Mouse (Mus musculus) midbrain, embryonic 11.5 days (tissue): Measurements from ENCODE around the gene 9630041A04Rik. TPM values are rescaled to one million over a fixed set of nuclear protein-coding genes. Genes with fewer than 3 reads are reported as not detected.

Experiments
- ATAC-seq: fragments of 200-750 bp; cut with Nextera tagmentation; 2 replicates; pipeline ENCODE4 v1.8.0; 2017; ENCODE audit warnings: moderate TSS enrichment, moderate library complexity; ENCODE audit not compliant: low FRiP score
- DNase-seq: peaks from one replicate; pipeline ENCODE4 v3.0.0; 2015; ENCODE audit warnings: low spot score; ENCODE audit errors: missing footprints
- H3K27ac ChIP-seq: fragments of 300-500 bp; sonication (generic); 2 replicates; pipeline ENCODE4 v1.5.1; 2014; ENCODE audit warnings: low read depth, low read length
- H3K27me3 ChIP-seq: fragments of 300-500 bp; sonication (generic); 2 replicates; pipeline ENCODE4 v1.6.1; 2014; ENCODE audit warnings: mild to moderate bottlenecking, low read length, moderate library complexity, mixed read lengths; ENCODE audit not compliant: control insufficient read depth, insufficient read depth
- H3K36me3 ChIP-seq: fragments of 300-500 bp; sonication (generic); 2 replicates; pipeline ENCODE4 v1.6.1; 2014; ENCODE audit warnings: mild to moderate bottlenecking, low read length, moderate library complexity, mixed read lengths; ENCODE audit not compliant: control insufficient read depth, insufficient read depth
- H3K4me1 ChIP-seq: fragments of 300-500 bp; sonication (generic); 2 replicates; pipeline ENCODE4 v1.6.1; 2014; ENCODE audit warnings: low read length; ENCODE audit not compliant: control insufficient read depth, insufficient read depth
- H3K4me2 ChIP-seq: fragments of 300-500 bp; sonication (generic); 2 replicates; pipeline ENCODE4 v1.6.1; 2014; ENCODE audit warnings: mild to moderate bottlenecking, moderate library complexity
- H3K4me3 ChIP-seq: fragments of 300-500 bp; sonication (generic); 2 replicates; pipeline ENCODE4 v1.5.1; 2014; ENCODE audit warnings: low read depth, low read length
- H3K9ac ChIP-seq: fragments of 300-500 bp; sonication (generic); 2 replicates; pipeline ENCODE4 v1.6.1; 2014; ENCODE audit warnings: low read length
- H3K9me3 ChIP-seq: fragments of 300-500 bp; sonication (generic); 2 replicates; pipeline ENCODE4 v1.6.1; 2016; ENCODE audit warnings: low read length; ENCODE audit not compliant: control insufficient read depth
- WGBS: fragments of 180-500 bp; shearing (Covaris S2); extraction: QIAGEN DNeasy Blood & Tissue Kit; methylation state at CpG from one replicate; pipeline ENCODE4 v1.1.7; 2014; 5-methylcytosine and 5-hydroxymethylcytosine counted together
- polyA plus RNA-seq: library from polyadenylated mRNA; unstranded; fragments of >200 nt; fragmentation: Nextera tagmentation; extraction: Ambion mirVana; gene quantifications from 2 replicates; pipeline ENCODE4 v1.2.1, GENCODE M21; 2014

Gene 9630041A04Rik
- polyA plus RNA-seq, 1 experiment from 2014 or later, result 0.18 TPM

DNA sequence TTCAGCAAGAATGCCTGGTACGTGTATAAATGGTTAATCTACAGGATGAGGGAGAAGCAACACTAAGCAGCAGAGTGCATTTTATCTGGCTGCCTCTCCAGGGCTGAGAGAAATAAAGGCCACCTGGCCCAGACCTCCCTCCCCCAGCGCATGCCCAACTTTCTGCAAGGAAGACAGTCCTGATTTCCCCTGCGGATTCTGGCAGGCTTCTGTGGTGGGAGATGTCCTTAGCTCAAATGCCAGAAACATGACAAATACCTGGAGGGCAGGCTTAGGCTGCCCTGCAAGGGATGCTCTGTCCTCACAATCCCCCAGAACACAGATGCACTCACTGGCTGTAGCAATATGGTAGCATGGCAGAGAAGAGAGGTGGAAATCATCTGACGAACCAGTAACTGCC lies 76.4 kb downstream of the 9630041A04Rik start:
- no peak overlapping the region for H3K4me3 ChIP-seq
- H3K9ac ChIP-seq, result no peak overlapping the region
- no peaks in the 10 kb centered on the region for H3K27me3 ChIP-seq
- H3K27ac ChIP-seq, result no peak overlapping the region
- no peak for ATAC-seq
- H3K4me2 ChIP-seq, result no peak overlapping the region
- 89% methylated on average over 4 of the region's 4 CpGs for WGBS
- peaks cover 8% of the 10 kb centered on the region for H3K4me1 ChIP-seq
- DNase-seq, result no peak
- H3K36me3 ChIP-seq, result no peaks in the 10 kb centered on the region
- no peaks in the 10 kb centered on the region for H3K9me3 ChIP-seq

GRCm38 (mm10) chr9:101939006-101939405 lies 77.4 kb downstream of the 9630041A04Rik start:
- Histone ChIP-seq H3K27me3 (no peaks in the 10 kb centered on the region), H3K4me2 (no peak overlapping the region), H3K9me3 (no peaks in the 10 kb centered on the region), H3K4me3 (no peak overlapping the region), H3K4me1 (peaks cover 8% of the 10 kb centered on the region), H3K9ac (no peak overlapping the region), H3K27ac (no peak overlapping the region), H3K36me3 (no peaks in the 10 kb centered on the region)
- 88% methylated on average over 5 of the region's 5 CpGs for WGBS
- ATAC-seq, result no peak
- no peak for DNase-seq

DNA sequence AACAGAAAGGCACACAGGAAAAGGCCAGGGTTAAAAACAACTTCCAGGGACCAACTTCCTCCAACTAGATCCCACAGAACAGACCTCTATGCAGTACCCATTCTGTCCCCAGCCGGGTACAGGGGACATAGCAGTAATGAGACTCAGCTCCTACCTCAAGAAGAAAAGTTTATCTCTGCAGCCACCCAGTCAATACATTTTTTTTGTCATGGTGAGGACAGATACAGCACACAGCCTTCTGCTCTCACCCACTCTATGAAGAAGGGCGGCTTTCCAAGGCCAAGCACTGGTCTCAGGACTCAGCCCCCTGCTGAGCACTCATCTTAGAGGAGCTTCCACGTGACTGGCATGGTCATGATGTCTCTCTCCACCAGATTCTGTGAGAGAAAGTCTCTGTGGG lies 78.5 kb downstream of the 9630041A04Rik start:
- H3K36me3 ChIP-seq, result no peaks in the 10 kb centered on the region
- DNase-seq (no peak), ATAC-seq (no peak)
- H3K4me3 ChIP-seq, result no peak overlapping the region
- H3K9me3 ChIP-seq, result no peaks in the 10 kb centered on the region
- no peak overlapping the region for H3K4me2 ChIP-seq
- H3K27ac ChIP-seq, result no peak overlapping the region
- peaks cover under 1% of the 10 kb centered on the region for H3K4me1 ChIP-seq
- no peaks in the 10 kb centered on the region for H3K27me3 ChIP-seq
- 73% methylated on average over 3 of the region's 3 CpGs for WGBS
- H3K9ac ChIP-seq, result no peak overlapping the region

DNA sequence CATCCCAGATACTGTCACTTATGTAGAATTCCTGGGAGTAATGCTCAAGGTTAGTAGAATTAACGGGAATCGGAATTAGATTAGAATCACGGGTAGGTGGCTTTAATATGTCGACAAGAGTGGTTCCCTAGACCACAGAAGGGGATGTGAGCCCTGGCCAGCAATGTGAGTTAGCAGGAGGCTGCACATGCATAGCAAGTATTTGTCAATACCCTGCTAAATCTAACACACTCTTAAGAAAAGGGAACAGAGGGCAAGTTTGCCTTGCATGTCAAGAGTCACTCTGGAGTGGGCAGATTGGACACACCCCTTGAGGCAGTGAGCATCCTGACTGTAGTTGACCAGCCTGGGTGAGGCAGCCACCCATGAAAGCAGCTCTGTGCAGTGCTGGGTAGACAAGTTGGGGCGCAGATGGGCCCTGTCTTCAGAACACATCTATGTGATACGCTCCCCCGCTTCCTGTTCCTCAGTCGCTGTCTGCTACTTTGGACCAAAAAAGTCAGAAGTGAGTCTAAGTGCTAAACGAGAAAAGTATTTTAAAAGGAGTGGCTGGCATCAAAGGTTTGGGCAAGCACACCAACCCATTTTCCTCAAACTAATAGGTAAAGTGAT lies 80.5 kb downstream of the 9630041A04Rik start:
- WGBS, result 91% methylated on average over 9 of the region's 9 CpGs
- Histone ChIP-seq H3K27ac (no peak overlapping the region), H3K4me3 (no peak overlapping the region), H3K27me3 (no peaks in the 10 kb centered on the region), H3K36me3 (no peaks in the 10 kb centered on the region), H3K9ac (no peak overlapping the region), H3K9me3 (no peaks in the 10 kb centered on the region), H3K4me2 (no peak overlapping the region), H3K4me1 (no peaks in the 10 kb centered on the region)
- DNase-seq (no peak), ATAC-seq (no peak)

DNA sequence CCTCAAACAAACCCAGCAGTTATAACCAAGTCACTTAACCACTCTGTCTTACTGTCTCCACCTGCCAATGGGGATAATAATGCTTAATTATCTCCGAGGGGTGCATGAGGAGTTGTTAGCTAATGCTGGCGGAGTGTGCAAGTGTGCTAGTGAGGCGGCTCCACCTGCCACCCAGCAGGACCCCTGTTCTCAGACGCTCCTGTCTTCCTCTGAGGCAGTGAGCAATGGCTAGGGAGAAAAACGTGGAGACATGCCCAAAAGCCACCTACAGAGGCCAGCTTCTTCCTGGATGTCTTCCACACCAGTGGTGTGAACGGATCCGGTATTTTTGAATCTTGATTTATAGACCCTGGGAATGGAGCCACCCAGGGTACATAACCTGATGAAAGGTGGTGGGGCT lies 83.7 kb downstream of the 9630041A04Rik start:
- no peaks in the 10 kb centered on the region for H3K36me3 ChIP-seq
- peaks cover 9% of the 10 kb centered on the region for H3K4me1 ChIP-seq
- H3K27ac ChIP-seq, result no peak overlapping the region
- no peaks in the 10 kb centered on the region for H3K9me3 ChIP-seq
- ATAC-seq (no peak), DNase-seq (no peak)
- no peak overlapping the region for H3K4me3 ChIP-seq
- 68% methylated on average over 7 of the region's 7 CpGs for WGBS
- no peaks in the 10 kb centered on the region for H3K27me3 ChIP-seq
- H3K4me2 ChIP-seq, result no peak overlapping the region
- H3K9ac ChIP-seq, result no peak overlapping the region

- WGBS, result 92% methylated on average over 4 of the region's 4 CpGs
- no peak for DNase-seq
- Histone ChIP-seq H3K4me2 (no peak overlapping the region), H3K9me3 (no peaks in the 10 kb centered on the region), H3K36me3 (no peaks in the 10 kb centered on the region), H3K27me3 (no peaks in the 10 kb centered on the region), H3K27ac (no peak overlapping the region), H3K4me1 (peaks cover 10% of the 10 kb centered on the region), H3K4me3 (no peak overlapping the region), H3K9ac (no peak overlapping the region)
- no peak for ATAC-seq
Measured at GRCm38 (mm10) chr9:101945814-101946213, 84.2 kb downstream of the 9630041A04Rik start.

GRCm38 (mm10) chr9:101950101-101950500 lies 88.5 kb downstream of the 9630041A04Rik start:
- peak overlapping the region; percentile 22 for H3K27ac ChIP-seq
- 16% methylated on average over 3 of the region's 3 CpGs for WGBS
- peak; percentile 24; the same call in 1 of the 2 replicates for ATAC-seq

DNA sequence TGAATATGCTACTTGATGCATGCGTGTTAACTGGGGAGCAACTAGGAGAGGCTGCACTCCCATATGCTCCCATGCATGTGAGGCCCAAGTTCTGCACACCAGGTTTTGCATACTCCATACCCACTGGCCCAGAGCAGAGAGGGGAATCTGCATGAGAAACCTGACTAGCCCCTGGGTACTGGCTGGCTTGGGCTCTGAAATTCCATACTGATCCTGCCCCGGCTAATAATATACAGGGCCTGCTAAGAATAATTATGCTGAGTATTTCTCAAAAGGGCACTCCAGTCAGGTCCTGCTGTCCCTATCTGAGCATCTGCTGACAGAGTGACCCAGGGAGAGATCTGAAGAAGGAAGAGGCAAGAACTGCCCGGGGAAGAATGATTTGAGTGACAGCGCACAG lies 92.9 kb downstream of the 9630041A04Rik start:
- Histone ChIP-seq H3K4me1 (peaks cover 12% of the 10 kb centered on the region), H3K27ac (no peak overlapping the region), H3K9ac (no peak overlapping the region), H3K27me3 (no peaks in the 10 kb centered on the region), H3K4me2 (no peak overlapping the region), H3K36me3 (no peaks in the 10 kb centered on the region), H3K9me3 (no peaks in the 10 kb centered on the region), H3K4me3 (no peak overlapping the region)
- DNase-seq, result no peak
- no peak for ATAC-seq
- WGBS, result 71% methylated on average over 4 of the region's 4 CpGs

More at GRCm38 (mm10) chr9:101950101-101950500, 88.5 kb downstream of the 9630041A04Rik start:
- peak; percentile 89 for DNase-seq
- Histone ChIP-seq H3K36me3 (no peaks in the 10 kb centered on the region), H3K9me3 (no peaks in the 10 kb centered on the region), H3K4me1 (peaks cover 13% of the 10 kb centered on the region), H3K4me3 (no peak overlapping the region), H3K9ac (no peak overlapping the region), H3K27me3 (no peaks in the 10 kb centered on the region), H3K4me2 (no peak overlapping the region)

DNA sequence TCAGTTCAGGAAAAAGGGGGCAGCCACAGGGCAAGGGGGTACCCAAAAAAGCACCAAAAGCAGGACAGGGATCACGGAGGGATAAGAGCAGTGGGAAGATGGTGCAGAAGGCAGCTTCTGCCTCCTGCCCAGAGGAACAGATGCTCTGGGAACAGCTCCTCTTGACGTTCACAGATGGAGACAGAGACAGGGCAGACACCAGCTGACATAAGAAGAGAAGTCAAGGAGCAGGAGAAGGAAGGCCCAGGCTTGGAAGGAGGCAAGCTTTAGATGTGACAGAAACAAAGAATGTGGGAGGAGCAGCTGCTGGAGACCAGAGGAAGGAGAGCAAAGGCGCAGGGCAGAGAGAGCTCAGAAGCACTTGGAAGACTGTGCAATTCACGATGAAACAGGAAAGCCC lies 94.6 kb downstream of the 9630041A04Rik start:
- WGBS, result 47% methylated on average over 4 of the region's 4 CpGs
- no peak for DNase-seq
- no peak overlapping the region for H3K9ac ChIP-seq
- no peak for ATAC-seq
- H3K27ac ChIP-seq, result no peak overlapping the region
- H3K27me3 ChIP-seq, result no peaks in the 10 kb centered on the region
- H3K4me3 ChIP-seq, result no peak overlapping the region
- H3K4me1 ChIP-seq, result 0 out of 2 replicates have a peak, but pooled peaks cover 3% of the 10 kb centered on the region
- H3K36me3 ChIP-seq, result no peaks in the 10 kb centered on the region
- H3K4me2 ChIP-seq, result no peak overlapping the region
- H3K9me3 ChIP-seq, result no peaks in the 10 kb centered on the region
